Mouse (Mus musculus) stomach, embryonic 15.5 days (tissue): Measurements from ENCODE around the gene H1f0. TPM values are rescaled to one million over a fixed set of nuclear protein-coding genes. Genes with fewer than 3 reads are reported as not detected.
"Not testable (repeated sequence)": the region's sequence is repeated elsewhere in the genome, so short reads cannot be mapped to it uniquely, and the experiment has no call there.

Experiments used
- ATAC-seq: fragments of 200-750 bp; cut with Nextera tagmentation; 2 replicates; pipeline ENCODE4 v1.8.0; 2017; ENCODE audit warnings: low read depth, moderate number of reproducible peaks, moderate TSS enrichment; ENCODE audit not compliant: insufficient read depth, low FRiP score
- H3K27ac ChIP-seq: fragments of 300-500 bp; sonication (generic); 2 replicates; pipeline ENCODE4 v1.5.1; 2015; ENCODE audit warnings: mild to moderate bottlenecking, inconsistent platforms
- H3K27me3 ChIP-seq: fragments of 300-500 bp; sonication (generic); replicated peaks from 2 replicates; pipeline ENCODE4 v1.6.1; 2015; ENCODE audit warnings: inconsistent platforms
- H3K36me3 ChIP-seq: fragments of 300-500 bp; sonication (generic); 2 replicates; pipeline ENCODE4 v1.6.1; 2015; ENCODE audit warnings: inconsistent platforms
- H3K4me1 ChIP-seq: fragments of 300-500 bp; sonication (generic); 2 replicates; pipeline ENCODE4 v1.6.1; 2015; ENCODE audit warnings: inconsistent platforms
- H3K4me2 ChIP-seq: fragments of 300-500 bp; sonication (generic); 2 replicates; pipeline ENCODE4 v1.6.1; 2015; ENCODE audit warnings: mild to moderate bottlenecking, inconsistent platforms
- H3K4me3 ChIP-seq: fragments of 300-500 bp; sonication (generic); replicated peaks from 2 replicates; pipeline ENCODE4 v1.5.1; 2015; ENCODE audit warnings: inconsistent platforms
- H3K9ac ChIP-seq: fragments of 300-500 bp; sonication (generic); 2 replicates; pipeline ENCODE4 v1.6.1; 2015; ENCODE audit warnings: inconsistent platforms
- H3K9me3 ChIP-seq: fragments of 300-500 bp; sonication (generic); 2 replicates; pipeline ENCODE4 v1.6.1; 2016; ENCODE audit warnings: inconsistent platforms
- WGBS: fragments of 180-500 bp; shearing (Covaris S2); methylation state at CpG from one replicate; pipeline ENCODE4 v1.1.7; 2015; 5-methylcytosine and 5-hydroxymethylcytosine counted together
- polyA plus RNA-seq: library from polyadenylated mRNA; unstranded; fragments of >200 nt; fragmentation: Nextera tagmentation; extraction: Ambion mirVana; gene quantifications from 2 replicates; pipeline ENCODE4 v1.2.1, GENCODE M21; 2015

Gene H1f0
- polyA plus RNA-seq, 1 experiment from 2014 or later, result 546 TPM

GRCm38 (mm10) chr15:79027291-79028205 lies 702 bp upstream of the H1f0 start:
- H3K4me1 ChIP-seq, result peaks cover 26% of the 10 kb centered on the region
- ATAC-seq, result no peak
- 6% methylated on average over 40 of the region's 46 CpGs for WGBS

GRCm38 (mm10) chr15:79028823-79029484 lies 704 bp downstream of the H1f0 start:
- Histone ChIP-seq H3K27me3 (no peaks in the 10 kb centered on the region), H3K27ac (peak overlapping the region; percentile 97), H3K9me3 (no peaks in the 10 kb centered on the region), H3K36me3 (no peaks in the 10 kb centered on the region), H3K4me2 (peak overlapping the region; percentile 80), H3K4me1 (peaks cover 29% of the 10 kb centered on the region), H3K4me3 (peak overlapping the region; percentile 83), H3K9ac (peak overlapping the region; percentile 97)
- no peak for ATAC-seq
- WGBS, result 17% methylated on average over 16 of the region's 16 CpGs

More at GRCm38 (mm10) chr15:79027291-79028205, 702 bp upstream of the H1f0 start:
- Histone ChIP-seq H3K36me3 (no peaks in the 10 kb centered on the region), H3K4me2 (peak overlapping the region; percentile 80), H3K9ac (peak overlapping the region; percentile 97), H3K4me3 (peak overlapping the region; percentile 83), H3K9me3 (no peaks in the 10 kb centered on the region), H3K27ac (peak overlapping the region; percentile 97), H3K27me3 (no peaks in the 10 kb centered on the region)

GRCm38 (mm10) chr15:79029519-79030241 lies 1.4 kb downstream of the H1f0 start:
- WGBS, result 3% methylated on average over 11 of the region's 11 CpGs
- H3K4me2 ChIP-seq, result peak overlapping the region; percentile 80
- H3K4me1 ChIP-seq, result peaks cover 29% of the 10 kb centered on the region
- no peaks in the 10 kb centered on the region for H3K9me3 ChIP-seq
- no peak for ATAC-seq
- peak overlapping the region; percentile 83 for H3K4me3 ChIP-seq
- peak overlapping the region; percentile 97 for H3K27ac ChIP-seq
- H3K27me3 ChIP-seq, result no peaks in the 10 kb centered on the region
- H3K36me3 ChIP-seq, result no peaks in the 10 kb centered on the region
- H3K9ac ChIP-seq, result peak overlapping the region; percentile 97

GRCm38 (mm10) chr15:79030551-79031435 lies 2.5 kb downstream of the H1f0 start:
- WGBS, result 1% methylated on average over 52 of the region's 52 CpGs
- H3K9me3 ChIP-seq, result no peaks in the 10 kb centered on the region
- H3K9ac ChIP-seq, result peak overlapping the region; percentile 97
- peak; percentile 80 for ATAC-seq
- peaks cover 2% of the 10 kb centered on the region; the same call in 1 of the 2 replicates for H3K36me3 ChIP-seq
- peaks cover 21% of the 10 kb centered on the region for H3K4me1 ChIP-seq
- peak overlapping the region; percentile 80 for H3K4me2 ChIP-seq
- H3K27me3 ChIP-seq, result no peaks in the 10 kb centered on the region
- peak overlapping the region; percentile 97 for H3K27ac ChIP-seq
- H3K4me3 ChIP-seq, result peak overlapping the region; percentile 83

- not testable (repeated sequence) for H3K4me2 ChIP-seq, H3K9me3 ChIP-seq, H3K4me3 ChIP-seq, H3K36me3 ChIP-seq, H3K9ac ChIP-seq, H3K27me3 ChIP-seq, ATAC-seq, H3K27ac ChIP-seq
- H3K4me1 ChIP-seq, result peaks cover 19% of the 10 kb centered on the region
- WGBS, result 83% methylated on average over 5 of the region's 5 CpGs
These were observed 3.7 kb downstream of the H1f0 start for GRCm38 (mm10) chr15:79031908-79032307.

- 10% methylated on average over 14 of the region's 14 CpGs for whole genome bisulfite sequencing
- peaks cover 12% of the 10 kb centered on the region for H3K36me3 ChIP-seq
- ATAC-seq, result peak; percentile 44; the same call in 1 of the 2 replicates
- peaks cover 35% of the 10 kb centered on the region for H3K4me1 ChIP-seq
- no peak overlapping the region for H3K9ac ChIP-seq
- no peak overlapping the region; the same call in 1 of the 2 replicates for H3K4me3 ChIP-seq
- peaks cover 25% of the 10 kb centered on the region for H3K27me3 ChIP-seq
- peak overlapping the region; percentile 37 for H3K4me2 ChIP-seq
- H3K9me3 ChIP-seq, result no peaks in the 10 kb centered on the region
- H3K27ac ChIP-seq, result peak overlapping the region; percentile 46; the same call in 1 of the 2 replicates
These were observed 9.7 kb downstream of the H1f0 start for GRCm38 (mm10) chr15:79037913-79038328.

- no peak for ATAC-seq
- no peak overlapping the region for H3K9ac ChIP-seq
- no peak overlapping the region for H3K4me2 ChIP-seq
- H3K4me3 ChIP-seq, result no peak overlapping the region
- peaks cover 38% of the 10 kb centered on the region for H3K4me1 ChIP-seq
- WGBS, result 74% methylated on average over 10 of the region's 10 CpGs
- H3K27me3 ChIP-seq, result peaks cover 29% of the 10 kb centered on the region
- H3K9me3 ChIP-seq, result no peaks in the 10 kb centered on the region
- H3K27ac ChIP-seq, result peak overlapping the region; percentile 46
- peaks cover 12% of the 10 kb centered on the region for H3K36me3 ChIP-seq
These were observed 10.1 kb downstream of the H1f0 start for GRCm38 (mm10) chr15:79038331-79038730.

- Histone ChIP-seq H3K36me3 (peaks cover 12% of the 10 kb centered on the region), H3K27ac (no peak overlapping the region), H3K9ac (no peak overlapping the region), H3K4me1 (peaks cover 39% of the 10 kb centered on the region), H3K27me3 (peaks cover 34% of the 10 kb centered on the region), H3K4me2 (no peak overlapping the region), H3K4me3 (no peak overlapping the region), H3K9me3 (no peaks in the 10 kb centered on the region)
- ATAC-seq, result peak; percentile 73
- 16% methylated on average over 7 of the region's 7 CpGs for WGBS
These were observed 10.6 kb downstream of the H1f0 start for GRCm38 (mm10) chr15:79038853-79039252.

- peak overlapping the region; percentile 58 for H3K4me2 ChIP-seq
- H3K27ac ChIP-seq, result 0 out of 2 replicates have a peak overlapping the region, but pooled peaks have one; percentile 10
- H3K4me3 ChIP-seq, result peak overlapping the region; percentile 34
- no peak for ATAC-seq
- H3K9me3 ChIP-seq, result no peaks in the 10 kb centered on the region
- peaks cover 34% of the 10 kb centered on the region for H3K27me3 ChIP-seq
- 19% methylated on average over 24 of the region's 24 CpGs for WGBS
- H3K4me1 ChIP-seq, result peaks cover 46% of the 10 kb centered on the region
- H3K36me3 ChIP-seq, result peaks cover 10% of the 10 kb centered on the region
- peak overlapping the region; percentile 12; the same call in 1 of the 2 replicates for H3K9ac ChIP-seq
These were observed 12.5 kb downstream of the H1f0 start for GRCm38 (mm10) chr15:79040501-79041416.

GRCm38 (mm10) chr15:79041585-79041984 lies 13.3 kb downstream of the H1f0 start, which contains the start of gene Galr3:
TSS of gene Galr3 (plus strand) at chr15:79041885.
- Histone ChIP-seq H3K4me3 (peak within 1 kb of the TSS; percentile 55), H3K27ac (peak within 1 kb of the TSS; percentile 10; the same call in 1 of the 2 replicates), H3K9me3 (no peaks in the 10 kb centered on the region), H3K9ac (peak within 1 kb of the TSS; percentile 26), H3K4me2 (peak within 1 kb of the TSS; percentile 99), H3K36me3 (0 out of 2 replicates have a peak, but pooled peaks cover 4% of the 10 kb centered on the region), H3K27me3 (peaks cover 34% of the 10 kb centered on the region), H3K4me1 (peaks cover 46% of the 10 kb centered on the region)
- no peak for ATAC-seq
- 56% methylated on average over 6 of the region's 6 CpGs for WGBS
